Mouse (Mus musculus) testis, adult 2 months (tissue): ENCODE measurements around the gene Per1.

ENCODE experiments used
- CTCF ChIP-seq: fragments of 200-500 bp; IDR thresholded peaks from 2 replicates; pipeline ENCODE4 v1.5.1; 2012; ENCODE audit warnings: low read depth, mild to moderate bottlenecking, inconsistent platforms, low read length, moderate library complexity; ENCODE audit not compliant: control insufficient read depth, insufficient read depth, insufficient replicate concordance
- POLR2A ChIP-seq: fragments of 200-500 bp; IDR thresholded peaks from 2 replicates; pipeline ENCODE4 v1.6.1; 2012; ENCODE audit warnings: low read depth, mild to moderate bottlenecking, inconsistent platforms, low read length, moderate library complexity; ENCODE audit not compliant: control insufficient read depth

GRCm38 (mm10) chr11:69073065-69073888 lies 21.7 kb upstream of the Per1 start:
- TF ChIP-seq POLR2A (no peak), CTCF (no peak)
